Mouse (Mus musculus) yolk sac, embryonic 10.5 days (tissue): ENCODE data around the gene Gtdc1.

Source experiments
- DNase-seq: peaks from one replicate; pipeline ENCODE4 v3.0.0-alpha.2; 2017; ENCODE audit warnings: low spot score

Gene Gtdc1

DNA sequence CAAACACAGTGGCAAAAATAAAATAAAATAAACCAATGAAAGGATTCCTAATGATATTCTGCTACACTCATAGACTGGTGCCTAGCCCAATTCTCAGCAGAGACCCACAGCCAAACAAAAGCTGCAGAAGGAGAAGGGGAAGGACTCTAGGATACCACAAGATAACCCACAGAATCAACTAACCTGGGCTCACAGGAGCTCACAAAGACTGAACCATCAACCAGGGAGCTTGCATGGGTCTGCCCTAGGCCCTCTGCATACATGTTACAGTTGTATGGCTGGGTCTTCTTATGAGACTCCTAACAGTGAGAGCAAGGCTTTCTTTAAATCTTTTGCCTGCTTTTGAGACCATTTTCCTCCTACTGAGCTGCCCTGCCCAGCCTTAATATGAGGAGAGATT, 2.8 kb downstream of the Gtdc1 start:
- DNase-seq = no peak

DNA sequence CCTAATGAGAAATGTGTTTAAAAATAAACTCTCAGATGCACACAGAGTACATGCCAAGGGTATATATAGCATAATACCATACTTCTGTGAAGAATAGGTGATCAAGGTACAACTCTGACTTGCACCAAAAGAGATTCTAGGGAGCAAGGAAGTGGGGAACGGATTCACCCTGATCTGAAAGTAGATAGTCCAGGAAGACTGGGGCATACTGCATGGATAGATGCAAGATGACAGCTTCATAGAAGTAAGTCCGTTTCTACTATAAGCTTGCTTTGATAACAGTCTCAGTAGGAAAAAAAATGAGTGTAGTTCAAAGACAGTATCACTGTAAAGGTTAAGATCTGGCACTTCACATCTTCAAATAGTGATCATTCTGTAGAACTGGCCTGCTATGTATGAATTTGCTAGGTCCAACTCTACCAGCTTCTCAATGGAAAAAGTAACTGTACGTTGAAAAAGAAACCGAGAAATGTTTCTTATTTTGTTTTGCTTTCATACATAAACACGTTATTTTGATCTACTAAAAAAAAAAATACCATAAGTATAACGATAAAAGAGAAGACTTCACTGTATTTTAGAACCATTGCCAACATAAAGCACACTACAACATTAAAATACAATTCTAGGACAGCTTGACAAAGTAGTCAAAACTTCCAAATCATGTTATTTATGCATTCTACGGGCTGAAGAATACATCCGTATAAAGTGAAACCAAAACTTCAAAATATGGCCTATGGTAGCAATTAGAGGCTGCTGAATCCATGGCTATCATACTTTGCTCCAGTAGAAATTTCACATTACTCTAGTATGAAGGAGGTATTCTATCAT, 4.2 kb downstream of the Gtdc1 start:
- DNase-seq = no peak

DNA sequence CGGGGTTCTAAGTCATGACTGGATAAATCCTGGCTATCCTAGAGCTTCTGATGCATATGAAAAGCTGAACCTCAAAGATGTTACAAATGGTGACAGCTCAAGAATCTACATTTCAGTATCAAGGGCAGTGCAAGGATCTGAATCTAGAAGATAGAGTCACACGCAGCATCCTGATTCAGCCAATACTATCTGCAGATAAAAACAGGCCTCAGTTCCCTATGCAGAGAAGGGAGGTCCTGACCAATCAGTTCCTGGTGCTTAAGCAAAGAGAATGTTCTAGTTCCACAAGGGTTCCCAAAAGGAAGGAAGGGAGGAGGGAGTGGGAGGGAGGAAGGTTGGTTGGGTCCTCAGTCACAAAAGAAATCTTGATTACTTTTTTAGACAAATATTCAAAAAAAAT, 5.0 kb downstream of the Gtdc1 start:
- DNase-seq = no peak

DNA sequence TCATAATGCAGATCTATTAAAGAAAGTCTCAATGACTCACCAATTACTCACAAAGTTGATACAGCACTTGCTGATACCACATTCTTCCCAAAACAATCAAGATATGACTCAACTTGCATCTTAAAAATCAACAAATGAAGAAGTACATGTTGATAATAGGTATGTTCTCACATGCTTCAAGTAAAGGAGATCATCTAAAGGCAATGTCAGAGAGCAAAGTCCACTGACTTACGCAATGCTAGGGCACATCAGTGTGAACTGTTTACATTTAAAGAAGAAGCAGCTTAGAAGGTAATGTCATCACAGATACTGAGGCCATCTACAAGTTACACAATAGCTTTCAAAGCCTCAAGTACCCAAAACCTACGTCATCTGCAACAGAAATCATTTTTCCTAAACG, 7.0 kb downstream of the Gtdc1 start:
- peak; percentile 68 for DNase-seq

DNA sequence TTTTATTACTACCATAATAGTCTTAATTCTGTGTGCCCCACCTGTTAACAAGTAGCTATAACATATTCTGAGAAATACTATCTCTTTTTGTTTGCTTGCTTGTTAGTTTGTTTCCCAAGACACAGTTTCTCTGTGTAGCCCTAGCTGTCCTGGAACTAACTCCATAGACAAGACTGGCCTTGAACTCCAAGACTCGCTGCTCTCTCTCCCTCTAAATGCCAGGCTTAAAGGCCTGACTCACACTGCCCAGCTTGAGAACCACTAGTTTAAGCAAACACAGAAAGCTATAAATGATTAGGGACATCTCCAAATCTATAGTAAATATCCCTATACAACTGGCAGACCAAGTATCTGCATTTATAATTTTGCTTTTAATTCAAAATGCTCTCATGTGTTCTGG, 8.1 kb downstream of the Gtdc1 start:
- DNase-seq = no peak

DNA sequence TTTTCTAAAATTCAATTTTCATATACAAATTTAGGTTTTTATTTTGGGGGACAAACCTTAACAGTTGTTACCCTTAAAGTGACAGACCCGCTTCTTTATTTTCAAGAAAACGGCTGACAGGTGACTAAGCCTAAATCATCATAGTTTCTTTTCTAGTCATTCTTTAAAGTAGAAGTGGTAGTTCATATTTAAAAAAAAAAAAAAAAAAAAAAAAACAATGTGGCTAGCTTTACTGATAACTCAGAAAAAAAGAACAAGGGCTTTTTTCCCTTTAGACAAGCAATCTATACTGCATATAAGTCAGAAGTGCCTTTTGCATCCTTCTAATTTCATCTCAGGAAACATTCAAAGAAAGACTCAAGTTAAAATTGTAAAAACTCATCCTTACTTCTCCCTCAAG, 8.7 kb downstream of the Gtdc1 start:
- no peak for DNase-seq

DNA sequence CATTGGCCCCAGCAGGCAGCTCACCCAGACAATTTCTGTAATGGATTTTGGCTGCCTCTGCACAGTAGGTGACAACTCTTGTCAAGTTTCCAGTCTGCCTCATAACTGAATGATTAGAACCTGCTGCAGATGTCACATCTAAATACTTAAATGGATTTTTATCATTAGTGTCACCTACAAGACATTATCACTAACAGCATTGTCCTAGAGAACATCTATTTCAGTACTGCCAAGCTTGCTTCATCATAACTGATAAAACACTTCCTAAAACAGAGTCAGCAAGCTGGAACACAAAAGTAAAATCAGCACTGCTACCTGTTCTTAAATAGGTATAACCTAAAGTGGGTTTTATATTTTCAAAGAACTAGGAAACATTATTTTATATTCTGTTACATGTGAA, 11.2 kb downstream of the Gtdc1 start:
- no peak for DNase-seq

DNA sequence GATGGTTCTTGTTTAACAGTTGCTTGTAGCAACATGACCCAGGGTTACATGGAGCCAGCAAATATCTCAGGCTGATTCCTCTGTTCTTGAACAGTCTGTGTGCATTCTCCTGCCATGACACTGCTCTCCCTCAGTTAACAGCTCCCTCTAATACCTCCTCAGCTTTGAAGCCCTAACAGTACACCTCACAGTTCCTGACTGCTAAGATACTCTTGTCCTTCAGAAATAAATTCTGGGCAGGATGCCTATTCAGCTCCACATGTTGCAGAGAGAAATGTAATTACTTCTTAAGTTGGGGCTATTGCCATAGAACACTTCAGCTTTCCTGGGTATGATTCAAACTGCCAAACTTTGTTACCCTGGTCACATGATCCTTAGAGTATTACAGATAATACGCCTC, 29.7 kb downstream of the Gtdc1 start:
- no peak for DNase-seq

DNA sequence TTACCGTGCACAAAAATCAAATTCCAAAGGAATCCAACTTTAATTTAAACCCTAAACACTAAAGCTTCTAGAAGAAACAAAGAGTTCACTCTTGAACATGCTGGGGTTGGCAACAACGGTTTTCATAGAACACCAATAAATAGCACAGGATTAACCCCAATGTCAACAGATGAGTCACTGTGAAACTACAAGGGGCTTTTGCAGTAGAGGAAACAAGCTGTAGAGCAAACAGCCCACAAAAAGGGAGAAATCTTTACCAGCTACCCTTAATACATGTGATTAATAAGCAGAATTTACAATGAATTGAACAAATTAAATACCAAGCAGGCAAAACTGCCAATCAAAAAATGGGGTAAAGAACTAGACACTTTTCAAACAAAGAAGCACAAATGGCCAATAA, 53.7 kb downstream of the Gtdc1 start:
- DNase-seq = no peak

DNA sequence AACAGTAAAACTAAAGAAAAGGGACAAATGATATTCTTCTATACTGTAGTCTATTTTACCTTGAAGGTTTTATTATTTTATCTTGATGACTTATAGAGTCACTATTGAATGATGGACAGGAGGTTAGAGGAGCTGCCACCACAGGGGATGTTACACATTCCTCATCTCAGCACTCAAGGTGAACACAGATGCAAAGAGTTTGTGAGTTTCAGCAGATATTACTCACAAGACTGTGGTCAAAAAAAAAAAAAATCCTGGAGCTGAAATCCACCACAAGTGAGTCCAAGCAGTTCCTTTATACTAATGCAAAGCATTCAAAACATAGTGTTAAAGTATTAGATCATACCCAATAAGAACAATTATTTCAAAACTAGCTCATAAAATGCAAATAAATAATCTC, 62.7 kb downstream of the Gtdc1 start:
- DNase-seq = no peak

DNA sequence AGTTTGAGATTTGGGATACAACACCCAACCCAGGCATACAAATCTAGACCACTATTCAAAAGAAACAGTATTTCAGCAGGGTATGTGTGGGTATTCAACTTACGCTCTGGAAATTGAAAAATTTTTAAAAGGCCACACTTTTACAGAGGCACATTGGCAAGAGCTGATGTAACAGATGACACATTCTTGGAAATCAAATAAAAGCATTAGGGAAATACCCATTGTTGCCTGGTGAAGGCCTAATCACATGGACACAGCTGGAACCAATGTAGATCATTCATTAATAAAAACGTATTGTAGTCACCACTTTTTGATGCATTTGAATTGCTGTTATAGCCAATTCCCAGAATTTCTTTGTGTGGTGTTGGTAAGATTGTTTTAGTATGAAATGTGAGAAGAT, 73.0 kb downstream of the Gtdc1 start:
- no peak for DNase-seq

DNA sequence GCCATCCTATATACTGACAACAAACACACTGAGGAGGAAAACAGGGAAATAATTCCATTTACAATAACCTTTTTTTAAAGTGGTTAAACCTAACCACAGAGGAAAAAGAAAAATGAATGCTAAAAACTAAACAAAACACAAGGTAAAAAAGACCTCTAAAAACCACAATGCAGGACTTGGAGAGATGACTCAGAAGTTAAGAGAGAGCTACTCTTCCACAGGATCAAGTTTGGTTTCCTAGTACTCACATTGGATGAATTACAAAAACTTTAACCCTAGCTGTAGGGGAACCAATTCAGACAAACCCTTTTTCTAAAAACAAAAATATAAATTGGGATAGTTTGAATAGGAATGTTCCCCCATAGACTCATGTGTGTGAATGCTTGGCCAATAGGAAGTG, 77.8 kb downstream of the Gtdc1 start:
- DNase-seq = no peak

DNA sequence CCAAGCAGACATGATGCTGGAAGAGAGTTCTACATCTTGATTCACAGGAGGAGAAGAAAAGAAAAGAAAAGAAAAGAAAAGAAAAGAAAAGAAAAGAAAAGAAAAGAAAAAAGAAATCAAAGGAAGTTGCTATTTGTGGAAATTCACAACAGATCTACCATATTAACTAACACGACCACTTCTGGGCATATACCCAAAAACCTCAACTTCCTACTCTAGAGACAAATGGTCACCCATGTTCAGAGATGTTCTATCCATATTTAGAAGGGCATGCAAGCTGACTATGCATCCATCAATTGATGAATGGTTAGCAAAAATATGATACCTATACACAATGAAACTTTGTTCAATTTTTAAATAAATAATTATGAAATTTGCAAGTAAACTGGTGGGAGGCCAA, 79.3 kb downstream of the Gtdc1 start:
- no peak for DNase-seq

DNA sequence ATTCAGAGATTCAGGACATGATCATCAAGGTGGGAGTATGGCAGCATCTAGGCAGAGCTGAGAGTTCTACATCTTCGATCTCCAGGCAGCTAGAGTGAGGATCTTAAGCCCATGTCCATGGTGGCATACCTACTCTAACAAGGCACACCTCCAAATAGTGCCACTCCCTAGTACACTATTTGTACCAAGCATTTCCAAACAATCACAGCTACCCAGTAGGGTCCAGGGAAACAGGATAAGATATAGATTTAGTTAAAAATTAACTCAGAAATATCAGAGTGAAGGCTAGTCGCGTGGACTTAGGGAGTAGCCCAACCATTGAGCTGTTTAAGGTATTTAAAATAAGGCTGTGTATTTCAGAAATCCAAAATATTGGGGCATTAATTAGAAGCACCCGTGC, 82.0 kb downstream of the Gtdc1 start:
- no peak for DNase-seq

DNA sequence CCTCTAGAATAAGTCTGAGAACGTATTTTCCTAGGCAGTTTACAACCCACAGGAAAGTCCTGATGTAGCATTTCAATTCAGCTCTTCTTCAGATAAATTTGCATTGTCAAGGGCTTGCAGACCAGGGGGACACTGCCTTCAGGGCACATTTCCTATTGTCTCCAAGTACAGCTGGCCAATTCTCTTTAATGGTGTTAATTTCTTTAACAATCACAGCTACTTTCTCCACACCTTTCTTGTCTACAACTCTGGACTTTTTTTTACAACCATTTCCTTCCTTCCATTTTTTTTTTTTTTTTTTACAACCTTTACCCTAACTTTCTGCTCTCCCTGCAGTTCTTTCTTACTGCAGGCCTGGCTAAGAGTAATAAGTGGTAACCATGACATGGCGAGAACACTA, 97.7 kb downstream of the Gtdc1 start:
- DNase-seq = no peak

DNA sequence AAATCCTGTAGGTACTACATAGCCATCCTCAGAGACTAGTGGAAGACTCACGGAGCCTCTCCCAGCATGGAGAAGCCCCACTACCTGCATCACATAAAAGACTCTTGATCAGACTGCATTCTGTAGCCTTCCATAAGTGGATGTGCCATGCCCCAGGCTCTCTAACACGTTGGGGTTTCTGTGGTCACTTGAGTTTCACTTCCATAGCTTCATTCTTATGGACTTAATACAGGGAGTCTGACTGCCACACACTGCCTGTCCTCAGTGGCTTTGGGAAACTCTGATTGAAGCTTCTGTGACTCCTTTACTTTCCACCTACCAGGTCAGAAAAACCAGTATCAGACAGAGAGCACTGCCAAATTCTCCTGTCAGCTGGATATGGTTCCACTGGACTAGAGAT, 98.1 kb downstream of the Gtdc1 start:
- no peak for DNase-seq

DNA sequence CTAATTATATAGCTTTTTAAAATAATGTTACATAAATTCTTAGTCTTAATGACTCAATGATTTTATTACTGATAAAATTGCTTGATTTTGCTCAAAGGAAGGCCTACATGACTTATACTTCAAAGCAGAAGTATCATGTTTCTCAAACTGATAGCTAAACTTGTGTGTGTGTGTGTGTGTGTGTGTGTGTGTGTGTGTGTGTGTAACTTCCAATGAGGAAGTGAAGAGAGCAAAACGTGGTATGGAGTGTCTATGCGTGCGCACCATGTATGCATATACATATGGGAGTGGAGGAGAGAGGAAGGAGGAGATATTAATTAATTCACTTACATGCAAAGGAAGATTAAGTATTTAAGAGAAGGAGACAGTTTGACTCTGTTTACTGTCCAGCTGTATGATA, 100.8 kb downstream of the Gtdc1 start:
- DNase-seq = no peak

DNA sequence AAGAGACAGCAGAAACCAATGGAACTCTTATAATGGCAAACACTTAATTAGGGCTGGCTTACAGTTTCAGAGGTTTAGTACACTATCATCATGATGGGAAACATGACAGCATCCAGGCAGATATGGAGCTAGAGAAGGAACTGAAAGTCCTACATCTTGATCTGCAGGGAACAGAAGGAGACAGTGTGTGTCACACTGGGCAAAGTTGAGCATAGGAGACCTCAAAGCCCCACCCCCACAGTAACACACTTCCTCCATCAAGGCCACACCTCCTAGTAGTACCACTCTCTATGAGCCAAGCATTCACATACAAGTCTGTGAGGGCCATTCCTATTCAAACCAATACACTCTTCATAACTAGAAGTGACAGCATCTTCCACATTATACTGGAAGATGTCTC, 109.7 kb downstream of the Gtdc1 start:
- no peak for DNase-seq

DNA sequence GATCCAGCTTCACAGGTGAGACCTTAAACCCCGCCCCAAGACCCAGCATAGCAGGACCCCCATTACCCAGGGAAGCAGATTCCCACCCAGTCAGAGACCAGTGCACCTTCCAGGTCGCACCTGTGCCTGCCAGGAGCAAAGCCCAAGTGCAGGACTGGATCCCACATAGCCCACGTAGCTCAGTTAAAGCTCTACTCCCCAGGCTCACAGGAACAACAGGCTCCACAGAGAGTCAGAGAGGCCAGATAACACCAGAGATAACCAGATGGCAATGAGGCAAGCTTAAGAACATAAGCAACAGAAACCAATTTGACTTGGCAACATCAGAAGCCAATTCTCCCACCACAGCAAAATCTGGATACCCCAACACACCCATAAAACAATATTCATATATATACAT, 113.7 kb downstream of the Gtdc1 start:
- DNase-seq = no peak

DNA sequence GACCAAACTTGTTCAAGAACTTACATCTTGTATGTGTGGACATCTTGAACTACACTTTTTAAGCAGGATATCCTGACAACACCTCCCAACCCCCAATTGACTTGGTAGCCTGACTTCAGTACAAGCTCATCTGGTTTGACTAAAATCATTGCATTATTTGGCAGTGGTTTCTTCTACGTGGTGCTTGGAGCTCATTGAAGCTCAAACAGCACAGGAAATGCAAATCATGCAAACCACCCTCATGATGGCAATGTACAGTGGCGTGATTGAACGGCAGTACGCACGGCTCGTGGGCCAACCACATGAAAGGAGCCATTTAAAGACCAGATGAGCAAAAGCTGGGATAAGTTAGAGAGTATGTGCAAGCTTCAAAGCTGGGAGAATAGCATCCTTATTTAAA, 123.0 kb downstream of the Gtdc1 start:
- DNase-seq = no peak

DNA sequence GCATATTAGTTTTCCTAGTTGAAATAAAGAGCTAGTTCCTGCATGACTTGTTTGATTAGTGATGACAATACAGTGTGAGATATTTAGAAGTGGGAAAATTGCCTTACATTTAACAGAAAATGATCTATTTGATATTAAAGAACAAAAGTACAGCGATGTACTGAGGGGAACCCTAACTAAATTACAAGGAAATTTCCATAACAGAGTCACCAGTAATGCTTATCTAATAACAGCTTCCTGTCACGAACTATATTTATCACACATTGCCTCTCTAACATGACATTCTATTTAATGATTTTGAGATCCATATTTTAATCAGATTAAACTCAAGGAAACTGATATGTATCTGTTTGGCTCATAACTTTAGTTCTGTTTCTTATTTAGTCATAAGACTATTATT, 126.1 kb downstream of the Gtdc1 start:
- DNase-seq = no peak

DNA sequence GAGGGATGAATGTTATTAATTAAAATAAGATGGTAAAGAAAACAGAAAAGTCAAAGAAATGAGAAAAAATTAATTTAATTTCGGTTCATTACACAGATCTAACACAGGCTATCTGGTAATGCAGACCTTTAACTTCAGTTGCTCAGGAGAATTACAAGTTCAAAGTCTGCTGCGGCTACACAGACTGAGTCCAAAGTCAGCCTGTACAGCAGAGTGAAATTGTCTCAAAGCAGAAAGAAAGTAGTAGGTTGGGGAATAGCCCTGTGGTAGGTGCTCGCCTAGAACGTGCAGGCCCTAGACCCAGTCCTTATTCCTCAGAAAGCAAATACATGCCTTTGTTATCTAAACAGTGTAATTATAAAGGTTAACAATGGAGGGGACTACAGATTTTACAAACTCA, 135.6 kb downstream of the Gtdc1 start:
- no peak for DNase-seq

DNA sequence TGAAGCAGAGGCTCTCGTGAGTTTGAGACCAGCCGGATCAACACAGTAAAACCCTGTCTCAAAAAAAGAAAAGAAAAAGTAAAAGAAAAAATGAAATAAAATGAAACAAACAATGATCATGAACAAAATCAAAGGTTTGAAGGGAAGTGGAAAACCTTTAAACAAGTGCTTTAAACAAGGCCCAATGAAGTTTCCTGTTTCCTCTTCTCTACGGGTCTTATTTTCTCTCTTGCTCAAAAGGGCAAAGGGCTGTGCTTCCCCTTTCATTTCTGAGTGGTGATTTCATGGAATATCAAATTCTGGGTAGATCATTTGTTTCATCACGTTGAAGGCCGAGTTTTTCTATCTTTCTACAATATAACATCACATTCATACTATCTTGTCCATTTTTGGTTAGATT, 136.3 kb downstream of the Gtdc1 start:
- no peak for DNase-seq

DNA sequence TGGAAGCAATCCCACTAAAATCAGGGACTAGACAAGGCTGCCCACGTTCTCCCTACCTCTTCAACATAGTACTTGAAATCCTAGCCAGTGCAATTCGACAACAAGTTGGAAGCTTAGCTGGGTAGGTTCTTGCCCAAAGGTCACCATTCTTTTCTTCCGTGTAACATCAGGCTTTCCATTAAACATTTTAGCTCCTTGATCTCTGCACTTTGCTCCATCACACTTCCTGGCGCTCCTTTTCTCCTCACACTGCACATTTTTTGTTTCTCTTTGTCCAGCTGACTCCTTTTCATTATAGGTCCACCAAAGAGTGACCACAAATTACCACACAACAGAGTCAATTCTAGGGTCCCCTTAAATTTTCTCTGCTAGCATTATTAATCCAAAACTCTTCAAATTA, 144.7 kb downstream of the Gtdc1 start:
- DNase-seq = no peak

DNA sequence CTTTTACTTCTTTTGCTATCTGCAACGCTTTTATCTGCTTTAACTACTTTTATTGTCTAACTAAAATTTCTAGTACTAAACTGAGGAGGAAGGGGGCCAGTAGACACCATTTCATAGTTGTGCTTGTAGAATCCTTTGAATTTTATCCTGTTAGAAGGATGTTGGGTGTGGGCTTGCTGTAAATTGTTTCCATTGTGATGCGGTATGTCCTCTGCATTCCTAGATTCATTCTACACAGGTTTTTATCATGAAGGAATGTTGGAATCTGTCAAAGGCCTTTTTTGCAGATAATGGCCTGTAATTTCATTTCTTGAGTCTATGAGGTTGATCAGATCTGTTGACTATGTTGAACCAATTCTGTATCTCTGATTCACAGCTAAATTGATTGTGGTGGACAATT, 146.5 kb downstream of the Gtdc1 start:
- DNase-seq = no peak
